ENCODE assay signal across 41 mouse cellular contexts in the genomic region with DNA sequence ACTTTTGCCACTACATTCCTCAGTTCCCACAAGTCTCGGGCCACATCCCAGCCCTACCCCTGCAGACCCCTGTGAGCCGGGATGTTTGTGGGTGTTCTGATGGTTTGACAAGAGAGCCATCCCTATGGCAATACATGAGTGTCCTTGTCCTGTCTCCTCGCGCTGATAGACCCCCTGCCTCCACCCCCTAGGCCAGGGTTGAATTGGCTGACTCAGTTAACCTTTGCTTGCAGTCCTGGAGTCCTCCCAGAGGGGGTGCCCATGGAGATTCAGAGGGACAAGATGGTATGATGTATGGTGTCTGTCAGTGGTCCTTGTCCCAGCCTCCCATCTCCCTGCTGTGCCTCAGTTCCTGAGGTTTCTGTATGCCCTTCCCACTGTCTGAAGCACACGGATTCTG. TPM values are rescaled to one million over a fixed set of nuclear protein-coding genes. Genes with fewer than 3 reads are reported as not detected.
"Had no signal": no experiment of that assay in that cellular context is flagged by ENCODE, and none has a peak within 500 bp of the region (broad histone marks: within the 10 kb centered on the region; RNA-seq: fewer than 3 reads in every experiment).

No protein-coding gene starts in this region.

- H3K9me3 ChIP-seq: heart, embryonic 10.5 days; heart, embryonic 12.5 days; heart, embryonic 13.5 days; heart, embryonic 15.5 days; hindbrain, embryonic 10.5 days; hindbrain, embryonic 15.5 days; intestine, embryonic 15.5 days; kidney, embryonic 15.5 days had no signal

- H3K4me2 ChIP-seq: heart, embryonic 11.5 days; heart, embryonic 12.5 days; heart, embryonic 13.5 days; heart, embryonic 15.5 days; hindbrain, embryonic 15.5 days; intestine, embryonic 15.5 days; kidney, embryonic 15.5 days had no signal

- DNase-seq: heart, adult 2 months; heart, postnatal 10 days; heart, postnatal 14 days; heart, postnatal 36 days; kidney, adult 11 months; kidney, adult 18-20 months; kidney, adult 2 months; kidney, adult 8-10 months; kidney, adult 9 months; kidney, postnatal 10 days; kidney, postnatal 14 days; kidney, postnatal 25 days; kidney, postnatal 36 days; kidney, postnatal 4 days; layer of hippocampus, adult 9-11 months; layer of hippocampus, postnatal 36 days had no signal

- H3K27ac ChIP-seq: heart, adult 2 months; heart, embryonic 10.5 days; heart, embryonic 13.5 days; heart, embryonic 15.5 days; hindbrain, embryonic 10.5 days; hindbrain, embryonic 15.5 days; hindbrain, postnatal 0 days; intestine, embryonic 15.5 days; kidney, embryonic 15.5 days; kidney, postnatal 0 days; layer of hippocampus, adult 2 months; left cerebral cortex, adult 2 months had no signal

- H3K36me3 ChIP-seq: heart, embryonic 10.5 days; heart, embryonic 12.5 days; heart, embryonic 13.5 days; heart, embryonic 15.5 days; hindbrain, embryonic 10.5 days; hindbrain, embryonic 15.5 days; intestine, embryonic 15.5 days; kidney, embryonic 15.5 days had no signal

- ATAC-seq: hindbrain, postnatal 0 days; inflammation-experienced regulatory T-cells, adult 6 months; intestine, embryonic 15.5 days; intestine, embryonic 16.5 days; intestine, postnatal 0 days had no signal

- H3K9ac ChIP-seq: heart, embryonic 12.5 days; heart, embryonic 13.5 days; heart, embryonic 15.5 days; hindbrain, embryonic 15.5 days; intestine, embryonic 15.5 days; kidney, embryonic 15.5 days had no signal

- H3K4me3 ChIP-seq: heart, adult 2 months; heart, embryonic 10.5 days; heart, embryonic 12.5 days; heart, embryonic 13.5 days; heart, embryonic 15.5 days; hindbrain, embryonic 10.5 days; hindbrain, embryonic 15.5 days; intestine, embryonic 15.5 days; kidney, embryonic 15.5 days; layer of hippocampus, adult 2 months; left cerebral cortex, adult 2 months had no signal

RNA-seq across cellular contexts. Expression of gene Fosb, which starts 4.2 kb away (rescaled TPM):
- polyA plus RNA-seq: hindbrain, embryonic 10.5 days; hindbrain, embryonic 11.5 days had no signal

RNA-seq across cellular contexts. Expression of gene Rtn2, which starts 31.6 kb away (rescaled TPM):
- total RNA-seq: hematopoietic stem cell, adult 5-6 weeks had no signal
- polyA plus RNA-seq: inflammation-experienced regulatory T-cells, adult 6 months had no signal

RNA-seq across cellular contexts. Expression of gene Ppm1n, which starts 34.2 kb away (rescaled TPM):
- total RNA-seq: heart, adult 8-10 months; heart, postnatal 14 days; heart, postnatal 25 days; heart, postnatal 36 days; hematopoietic stem cell, adult 5-6 weeks; layer of hippocampus, adult 18-20 months; layer of hippocampus, adult 2 months; layer of hippocampus, postnatal 25 days; left cerebral cortex, adult 18-20 months; left cerebral cortex, adult 2 months had no signal
- polyA plus RNA-seq: heart, embryonic 12.5 days; heart, embryonic 13.5 days; hindbrain, embryonic 11.5 days; kidney, adult 2 months; kidney, embryonic 14.5 days; kidney, embryonic 16.5 days had no signal
